Mouse (Mus musculus) midbrain, embryonic 14.5 days (tissue): Measurements from ENCODE around the gene Fam243. TPM values are rescaled to one million over a fixed set of nuclear protein-coding genes. Genes with fewer than 3 reads are reported as not detected.
A peak's percentile ranks its signal among the peaks of the same experiment; 100 is the strongest.

Experiments used
- ATAC-seq: fragments of 200-750 bp; cut with Nextera tagmentation; 2 replicates; pipeline ENCODE4 v1.8.0; 2017; ENCODE audit warnings: moderate number of reproducible peaks, moderate library complexity; ENCODE audit not compliant: low FRiP score, low TSS enrichment
- DNase-seq: peaks from one replicate; pipeline ENCODE4 v3.0.0-alpha.2; 2015
- H3K27ac ChIP-seq: fragments of 300-500 bp; sonication (generic); replicated peaks from 2 replicates; pipeline ENCODE4 v1.5.1; 2014; ENCODE audit warnings: mild to moderate bottlenecking, low read depth, low read length, moderate library complexity
- H3K27me3 ChIP-seq: fragments of 300-500 bp; sonication (generic); 2 replicates; pipeline ENCODE4 v1.6.1; 2014; ENCODE audit warnings: low read length, control low read depth, mixed read lengths; ENCODE audit not compliant: control insufficient read depth, insufficient read depth
- H3K36me3 ChIP-seq: fragments of 300-500 bp; sonication (generic); 2 replicates; pipeline ENCODE4 v1.6.1; 2014; ENCODE audit warnings: low read length, control low read depth; ENCODE audit not compliant: control insufficient read depth, insufficient read depth
- H3K4me1 ChIP-seq: fragments of 300-500 bp; sonication (generic); 2 replicates; pipeline ENCODE4 v1.6.1; 2014; ENCODE audit warnings: mild to moderate bottlenecking, antibody characterized with exemption, low read length, control low read depth; ENCODE audit not compliant: control insufficient read depth, insufficient read depth
- H3K4me2 ChIP-seq: fragments of 300-500 bp; sonication (generic); 2 replicates; pipeline ENCODE4 v1.6.1; 2014; ENCODE audit warnings: mild to moderate bottlenecking, low read length, moderate library complexity
- H3K4me3 ChIP-seq: fragments of 300-500 bp; sonication (generic); replicated peaks from 2 replicates; pipeline ENCODE4 v1.5.1; 2014; ENCODE audit warnings: low read depth, low read length
- H3K9ac ChIP-seq: fragments of 300-500 bp; sonication (generic); replicated peaks from 2 replicates; pipeline ENCODE4 v1.6.1; 2014; ENCODE audit warnings: mild to moderate bottlenecking, low read length, moderate library complexity
- H3K9me3 ChIP-seq: fragments of 300-500 bp; sonication (generic); 2 replicates; pipeline ENCODE4 v1.6.1; 2016; ENCODE audit warnings: low read length, control low read depth, mixed read lengths; ENCODE audit not compliant: control insufficient read depth
- WGBS: fragments of 180-500 bp; shearing (Covaris S2); extraction: QIAGEN DNeasy Blood & Tissue Kit; methylation state at CpG from one replicate; pipeline ENCODE4 v1.1.7; 2014; 5-methylcytosine and 5-hydroxymethylcytosine counted together
- polyA plus RNA-seq: library from polyadenylated mRNA; unstranded; fragments of >200 nt; fragmentation: Nextera tagmentation; extraction: Ambion mirVana; gene quantifications from 2 replicates; pipeline ENCODE4 v1.2.1, GENCODE M21; 2014

The Fam243 gene
- polyA plus RNA-seq, 1 experiment from 2014 or later: not detected

DNA sequence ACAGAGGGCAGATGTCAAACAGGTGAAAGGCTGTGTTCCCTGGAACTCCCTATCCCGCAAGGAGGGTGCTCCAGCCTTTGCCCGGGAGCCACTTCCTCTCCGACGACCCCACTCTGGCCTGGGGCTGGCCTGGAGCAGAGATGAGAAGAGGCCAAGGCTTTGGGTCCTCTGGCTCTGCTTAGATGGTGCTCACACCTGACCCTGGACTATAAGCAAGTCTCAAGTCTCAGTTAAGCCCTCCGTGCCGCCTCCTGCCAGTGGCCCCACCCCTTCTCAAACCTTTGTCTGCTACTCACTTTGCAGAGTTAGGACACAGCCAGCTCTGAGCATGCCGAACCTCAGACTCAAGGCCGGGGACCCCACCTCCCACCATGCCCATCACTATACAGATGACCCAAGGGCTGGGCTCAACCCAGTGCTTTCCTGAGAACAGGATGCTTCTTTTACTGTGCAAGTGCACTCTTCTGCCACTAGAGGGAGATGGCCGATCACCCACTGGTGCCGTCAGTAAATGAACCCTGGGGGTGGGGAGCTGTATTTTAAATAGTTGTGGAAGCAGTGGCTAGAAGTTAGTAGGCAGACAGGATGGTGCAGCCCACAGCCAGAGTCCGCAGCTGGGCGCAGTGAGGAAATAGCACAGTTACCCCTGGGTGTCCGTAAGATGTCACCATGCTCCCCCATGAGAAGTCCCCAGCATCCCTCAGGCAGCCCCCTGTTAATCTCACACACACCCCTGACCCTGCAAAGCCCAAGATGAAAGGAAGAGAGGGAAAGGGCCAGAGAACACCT, 7.1 kb downstream of the Fam243 start:
- Histone ChIP-seq H3K4me1 (no peaks in the 10 kb centered on the region), H3K9me3 (no peaks in the 10 kb centered on the region), H3K36me3 (peaks cover 30% of the 10 kb centered on the region), H3K9ac (no peak overlapping the region), H3K27me3 (no peaks in the 10 kb centered on the region), H3K4me3 (no peak overlapping the region), H3K27ac (no peak overlapping the region), H3K4me2 (no peak overlapping the region)
- WGBS: 44% methylated on average over 13 of the region's 13 CpGs
- ATAC-seq (peak; percentile 58), DNase-seq (peak; percentile 87)

DNA sequence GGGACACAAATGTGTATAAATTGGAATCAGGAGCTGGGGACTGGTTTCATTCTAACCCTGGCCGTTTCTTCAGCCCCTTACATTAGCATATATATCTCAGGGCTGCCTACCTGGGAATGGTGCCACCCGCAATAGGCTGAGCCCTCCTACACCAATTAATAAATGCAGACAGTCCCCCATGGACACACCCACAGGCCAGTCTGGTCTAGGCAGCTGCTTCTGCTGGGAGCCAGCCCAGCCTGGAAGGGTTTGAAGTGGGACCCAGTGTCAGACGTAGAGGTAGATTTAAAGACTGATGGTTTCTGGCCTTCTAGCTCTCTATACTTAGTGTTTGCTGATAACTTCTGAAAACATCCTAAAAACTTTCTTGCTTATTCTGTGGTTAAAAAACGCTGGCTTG, 12.1 kb downstream of the Fam243 start:
- no peak overlapping the region for H3K9ac ChIP-seq
- ATAC-seq (no peak), DNase-seq (no peak)
- no peaks in the 10 kb centered on the region for H3K9me3 ChIP-seq
- no peak overlapping the region for H3K4me2 ChIP-seq
- H3K4me3 ChIP-seq: no peak overlapping the region
- H3K36me3 ChIP-seq: peaks cover 62% of the 10 kb centered on the region
- no peak overlapping the region for H3K27ac ChIP-seq
- no peaks in the 10 kb centered on the region for H3K27me3 ChIP-seq
- H3K4me1 ChIP-seq: no peaks in the 10 kb centered on the region
- WGBS: 32% methylated on average over 4 of the region's 4 CpGs

DNA sequence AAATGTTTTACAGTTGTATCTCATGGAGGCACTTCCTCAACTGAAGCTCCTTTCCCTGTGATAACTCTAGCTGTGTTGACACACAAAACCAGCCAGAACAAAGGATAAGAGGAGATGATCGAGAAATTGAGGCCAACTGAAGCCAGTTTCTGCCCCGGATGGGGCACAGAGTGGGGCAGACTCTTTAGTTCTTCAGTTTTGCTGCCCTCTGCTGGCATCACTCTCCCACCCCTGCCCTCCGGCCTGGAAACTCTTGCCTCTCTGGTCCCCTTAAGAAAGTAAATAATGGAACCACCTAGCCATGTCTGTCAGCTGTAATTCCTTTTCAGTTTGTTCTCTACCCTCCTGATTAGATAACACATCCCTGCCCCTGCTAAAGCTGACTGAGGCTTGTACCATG, 13.3 kb downstream of the Fam243 start:
- Histone ChIP-seq H3K4me2 (no peak overlapping the region), H3K36me3 (peaks cover 56% of the 10 kb centered on the region), H3K27ac (no peak overlapping the region), H3K9ac (no peak overlapping the region), H3K4me1 (no peaks in the 10 kb centered on the region), H3K9me3 (no peaks in the 10 kb centered on the region), H3K27me3 (no peaks in the 10 kb centered on the region), H3K4me3 (no peak overlapping the region)
- WGBS: 84% methylated on average over 3 of the region's 3 CpGs
- ATAC-seq (no peak), DNase-seq (no peak)

DNA sequence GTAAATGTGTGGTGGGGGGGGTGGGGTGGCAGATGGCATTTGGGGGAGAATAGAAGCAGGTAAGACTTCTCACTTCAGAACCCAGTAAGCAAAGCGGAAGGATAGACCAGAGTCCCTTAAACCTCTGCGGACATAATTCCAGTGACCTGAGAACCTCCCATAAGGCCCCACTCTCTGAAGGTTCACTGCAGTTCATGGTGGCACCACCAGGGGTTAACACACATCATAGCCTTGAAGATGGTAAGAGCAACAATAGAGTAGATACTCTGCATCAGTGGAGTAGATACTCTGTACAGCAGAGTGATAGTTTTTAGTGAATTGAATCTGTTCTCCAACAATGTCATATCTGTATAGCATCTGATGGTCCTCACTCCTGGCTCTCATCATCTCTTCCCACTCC, 15.7 kb downstream of the Fam243 start:
- 92% methylated on average over 2 of the region's 2 CpGs for WGBS
- DNase-seq: no peak
- H3K9me3 ChIP-seq: no peaks in the 10 kb centered on the region
- ATAC-seq: no peak
- no peak overlapping the region for H3K27ac ChIP-seq
- H3K4me1 ChIP-seq: peaks cover 15% of the 10 kb centered on the region
- no peak overlapping the region for H3K4me2 ChIP-seq
- peaks cover 34% of the 10 kb centered on the region for H3K36me3 ChIP-seq
- no peak overlapping the region for H3K9ac ChIP-seq
- H3K4me3 ChIP-seq: no peak overlapping the region
- no peaks in the 10 kb centered on the region for H3K27me3 ChIP-seq

DNA sequence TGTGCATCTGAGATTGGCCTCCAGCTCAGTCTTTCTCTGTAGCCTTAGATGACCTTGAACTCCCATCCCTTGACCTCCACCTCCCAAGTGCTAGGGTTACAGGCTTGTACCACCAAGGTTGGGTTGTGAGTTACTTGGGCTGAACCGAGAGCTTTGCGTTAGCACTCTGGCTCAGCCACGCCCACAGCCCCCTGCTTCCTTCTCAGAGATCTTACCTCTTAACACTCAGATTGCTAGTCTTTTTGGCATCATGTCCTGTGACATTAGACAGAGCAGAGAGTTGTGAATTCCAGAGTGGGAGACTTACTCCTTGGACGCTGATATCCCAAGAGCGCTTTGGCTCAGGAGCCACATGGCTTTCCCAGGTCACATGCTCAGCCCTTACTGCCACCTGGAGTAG, 18.7 kb downstream of the Fam243 start:
- Histone ChIP-seq H3K4me2 (peak overlapping the region; percentile 89), H3K9me3 (no peaks in the 10 kb centered on the region), H3K4me1 (peaks cover 20% of the 10 kb centered on the region), H3K4me3 (peak overlapping the region; percentile 53; the same call in 1 of the 2 replicates), H3K27ac (no peak overlapping the region), H3K27me3 (no peaks in the 10 kb centered on the region), H3K36me3 (peaks cover 23% of the 10 kb centered on the region), H3K9ac (no peak overlapping the region)
- no peak for DNase-seq
- 73% methylated on average over 5 of the region's 5 CpGs for WGBS
- ATAC-seq: no peak

DNA sequence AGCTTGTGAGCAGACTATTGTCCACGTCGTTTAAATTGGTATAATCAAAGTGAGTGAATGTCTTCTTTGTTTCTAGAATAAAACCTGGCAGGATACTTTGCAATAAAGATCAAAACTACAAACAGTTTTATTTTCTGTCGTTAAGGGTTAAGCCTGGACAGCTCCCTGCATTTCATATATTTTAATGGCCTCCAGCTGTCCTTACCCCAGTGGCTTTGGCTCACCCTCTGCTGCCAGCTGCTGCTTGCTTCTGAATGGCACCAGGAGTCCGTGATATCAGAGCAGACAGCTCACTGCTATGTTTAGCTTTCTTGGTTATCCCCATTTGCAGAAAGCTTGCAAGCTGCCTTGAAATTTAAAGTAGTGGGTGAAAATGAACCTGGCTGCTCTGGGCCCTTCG, 19.3 kb downstream of the Fam243 start:
- Histone ChIP-seq H3K4me3 (peak overlapping the region; percentile 53), H3K9me3 (no peaks in the 10 kb centered on the region), H3K27ac (no peak overlapping the region), H3K4me2 (peak overlapping the region; percentile 89), H3K27me3 (no peaks in the 10 kb centered on the region), H3K36me3 (peaks cover 18% of the 10 kb centered on the region), H3K9ac (peak overlapping the region; percentile 59), H3K4me1 (peaks cover 20% of the 10 kb centered on the region)
- WGBS: 31% methylated on average over 5 of the region's 5 CpGs
- DNase-seq (peak; percentile 42), ATAC-seq (no peak)

DNA sequence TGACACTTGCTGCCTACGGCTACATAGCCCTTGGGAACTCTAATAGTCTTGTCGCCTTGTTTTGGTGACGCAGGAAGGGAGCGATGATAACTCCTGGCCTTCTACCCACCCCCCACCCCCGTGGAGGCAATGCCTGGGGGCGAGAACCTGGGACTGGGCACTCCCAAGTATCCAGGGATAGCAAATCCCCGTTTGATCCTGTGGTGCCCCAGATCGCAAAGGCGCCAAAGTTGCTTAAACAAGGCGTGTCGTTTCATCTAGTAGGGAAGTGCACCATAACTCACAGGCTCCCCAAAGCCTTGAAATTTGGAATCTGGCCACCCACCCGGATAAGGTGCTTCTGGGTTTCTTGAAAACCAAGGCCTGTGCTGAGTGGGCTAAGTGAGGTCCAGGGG, 19.8 kb downstream of the Fam243 start:
- H3K4me2 ChIP-seq: peak overlapping the region; percentile 89
- no peaks in the 10 kb centered on the region for H3K27me3 ChIP-seq
- peak overlapping the region; percentile 59 for H3K9ac ChIP-seq
- DNase-seq (no peak), ATAC-seq (peak; percentile 59)
- H3K36me3 ChIP-seq: peaks cover 12% of the 10 kb centered on the region
- no peaks in the 10 kb centered on the region for H3K9me3 ChIP-seq
- peak overlapping the region; percentile 53 for H3K4me3 ChIP-seq
- WGBS: 1% methylated on average over 12 of the region's 12 CpGs
- H3K27ac ChIP-seq: no peak overlapping the region
- peaks cover 20% of the 10 kb centered on the region for H3K4me1 ChIP-seq

DNA sequence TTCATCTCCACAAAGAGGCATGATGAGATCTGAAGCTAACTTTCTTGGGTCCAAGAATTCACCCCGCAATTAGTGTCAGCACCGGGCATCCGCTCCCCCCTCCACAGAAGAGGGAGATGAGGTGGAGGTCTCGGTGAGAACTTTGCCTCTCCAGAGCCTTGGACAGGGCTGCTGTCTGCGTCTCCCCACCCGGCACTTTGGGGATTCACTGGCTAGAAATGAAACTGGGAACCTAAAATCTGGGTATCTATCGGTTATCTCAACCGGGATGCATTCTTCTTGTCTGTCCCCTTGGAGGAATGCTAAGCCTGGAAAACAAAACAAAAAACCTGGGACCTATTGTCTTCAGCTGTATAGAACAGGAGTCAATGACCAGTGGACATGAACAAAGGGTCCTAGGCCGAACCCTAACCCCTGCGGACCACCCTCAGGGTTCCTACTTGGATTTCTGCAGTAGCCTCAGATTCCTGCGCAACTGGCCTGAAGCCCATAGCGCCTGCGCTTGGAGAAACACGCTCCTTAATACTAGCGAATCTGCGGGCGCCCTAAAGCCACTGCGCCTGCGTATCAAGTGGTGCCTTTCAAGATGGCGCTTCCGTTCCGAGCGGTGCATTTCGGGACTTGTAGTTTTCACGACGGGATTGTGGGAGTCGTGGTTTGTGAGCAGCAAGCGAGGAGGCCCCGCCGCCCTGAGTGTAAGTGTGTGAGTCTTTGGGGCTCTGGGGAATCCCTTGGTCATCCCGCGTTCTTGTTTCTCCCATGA, 20.4 kb downstream of the Fam243 start, which contains the start of gene Smim11:
TSS of gene Smim11 (plus strand) at position 638 of the 763 bp plus-strand sequence.
- peak within 1 kb of the TSS; percentile 53 for H3K4me3 ChIP-seq
- peak within 1 kb of the TSS; percentile 78 for H3K27ac ChIP-seq
- DNase-seq (peak; percentile 100), ATAC-seq (peak; percentile 95)
- H3K36me3 ChIP-seq: peaks cover 6% of the 10 kb centered on the region
- H3K9ac ChIP-seq: peak within 1 kb of the TSS; percentile 61
- H3K27me3 ChIP-seq: no peaks in the 10 kb centered on the region
- H3K4me2 ChIP-seq: peak within 1 kb of the TSS; percentile 89
- 9% methylated on average over 32 of the region's 32 CpGs for WGBS
- H3K9me3 ChIP-seq: no peaks in the 10 kb centered on the region
- peaks cover 20% of the 10 kb centered on the region for H3K4me1 ChIP-seq
